Mouse (Mus musculus): ENCODE data around the gene Npas3.

The Npas3 gene

DNA sequence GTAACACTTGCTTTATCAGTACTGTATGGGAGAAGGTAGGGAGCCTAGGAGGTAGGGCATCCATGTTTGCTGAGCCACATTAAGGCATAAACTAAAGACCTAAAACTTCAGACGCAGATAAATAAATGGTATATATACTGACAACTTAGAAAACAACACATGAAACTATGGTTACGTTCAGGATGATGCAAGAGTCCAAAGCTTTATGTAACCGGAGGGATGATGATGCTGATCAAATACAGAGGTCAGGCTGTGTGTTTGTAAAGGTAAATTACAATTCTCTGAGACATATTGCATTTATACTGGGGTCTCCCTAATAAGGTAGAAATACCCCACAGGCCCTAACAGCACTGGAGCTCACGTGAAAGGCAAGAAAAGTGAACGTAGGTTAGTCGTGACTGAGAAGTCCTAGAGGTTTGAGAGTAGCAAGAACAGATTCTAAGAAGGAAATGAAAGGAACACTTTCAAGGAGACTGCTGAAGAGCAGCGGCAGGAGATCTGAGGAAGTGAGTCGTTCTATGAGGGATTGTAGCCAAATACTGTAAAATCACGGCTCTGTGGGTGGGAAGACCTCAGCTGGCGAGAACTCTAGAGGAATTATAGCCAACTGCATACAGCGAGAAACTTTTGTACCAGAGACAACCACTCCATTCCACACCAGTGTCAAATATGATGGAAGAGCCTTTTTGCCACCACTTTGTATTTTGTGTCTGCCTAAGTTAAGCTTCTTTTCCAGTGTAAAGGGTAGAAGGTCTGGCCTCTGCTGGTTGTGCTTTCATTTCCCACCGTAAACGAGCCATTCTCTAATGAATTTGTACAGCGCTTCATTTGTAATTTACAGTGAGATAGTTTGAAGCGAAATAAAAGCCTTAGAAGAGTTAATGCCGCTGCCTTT is 49.7 kb downstream of the Npas3 start:
- DNase-seq, result no peak

GRCm38 (mm10) chr12:53300964-53301363 is 52.5 kb downstream of the Npas3 start:
- DNase-seq, result peak; percentile 10

GRCm38 (mm10) chr12:53302129-53302528 is 53.7 kb downstream of the Npas3 start:
- no peak for DNase-seq

DNA sequence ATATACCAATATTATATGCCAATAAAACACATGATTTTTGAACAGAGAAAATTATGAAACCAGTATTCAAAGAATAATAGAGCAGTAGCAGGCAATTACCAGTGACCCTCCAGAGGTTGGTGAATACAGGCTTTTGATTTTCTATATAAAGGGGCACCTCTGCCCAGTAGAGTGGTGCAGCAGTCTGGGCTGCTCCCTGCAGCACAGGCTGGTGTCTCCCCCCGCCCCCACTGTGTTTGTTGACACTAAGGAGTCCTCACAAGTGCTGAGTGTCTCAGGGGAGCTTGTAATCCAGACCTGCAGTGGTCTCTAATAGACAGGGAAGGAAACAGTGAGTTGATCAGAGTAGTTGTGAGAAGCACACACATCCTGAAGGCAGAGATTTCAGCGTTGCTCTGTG is 68.2 kb downstream of the Npas3 start:
- no peak for DNase-seq

GRCm38 (mm10) chr12:53317801-53318200 is 69.3 kb downstream of the Npas3 start:
- DNase-seq, result no peak

DNA sequence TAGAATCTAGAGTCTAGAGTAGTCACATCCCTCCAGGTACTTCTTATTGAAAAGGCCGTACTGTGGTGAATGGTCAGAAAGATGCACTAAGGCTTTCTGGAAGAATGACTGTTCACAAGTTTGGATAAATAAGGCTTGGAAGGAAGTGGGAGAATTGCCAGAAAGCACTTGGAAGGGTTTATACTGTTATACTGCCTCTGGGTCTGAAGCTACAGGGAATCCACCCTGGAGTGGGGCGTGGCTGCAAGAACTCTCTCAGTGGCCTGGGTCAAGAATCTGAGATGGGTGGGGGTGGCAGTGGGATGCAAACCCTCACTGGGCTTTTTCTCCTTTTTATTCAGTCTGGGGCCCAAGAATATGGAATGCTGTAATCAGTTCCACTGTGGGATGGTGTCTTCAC is 72.0 kb downstream of the Npas3 start:
- DNase-seq, result no peak

DNA sequence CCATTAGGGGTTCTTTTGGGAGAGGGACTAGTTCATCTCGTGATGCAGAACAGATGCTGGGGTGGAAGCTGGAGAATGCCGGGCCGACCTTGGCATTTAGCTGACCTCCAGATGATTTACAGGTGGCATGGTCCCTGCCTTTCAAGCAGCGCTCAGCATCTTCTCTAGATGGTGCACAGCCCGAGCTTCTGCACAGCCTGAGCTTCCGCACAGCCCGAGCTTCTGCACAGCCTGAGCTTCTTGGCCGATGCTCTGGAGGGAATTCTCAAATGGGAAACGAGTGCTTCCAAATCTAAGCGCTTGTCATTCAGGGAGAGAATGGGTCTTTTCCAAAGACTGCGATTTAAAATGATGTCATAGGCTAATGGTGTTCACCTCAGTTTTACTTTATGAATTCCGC is 72.5 kb downstream of the Npas3 start:
- DNase-seq, result no peak

DNA sequence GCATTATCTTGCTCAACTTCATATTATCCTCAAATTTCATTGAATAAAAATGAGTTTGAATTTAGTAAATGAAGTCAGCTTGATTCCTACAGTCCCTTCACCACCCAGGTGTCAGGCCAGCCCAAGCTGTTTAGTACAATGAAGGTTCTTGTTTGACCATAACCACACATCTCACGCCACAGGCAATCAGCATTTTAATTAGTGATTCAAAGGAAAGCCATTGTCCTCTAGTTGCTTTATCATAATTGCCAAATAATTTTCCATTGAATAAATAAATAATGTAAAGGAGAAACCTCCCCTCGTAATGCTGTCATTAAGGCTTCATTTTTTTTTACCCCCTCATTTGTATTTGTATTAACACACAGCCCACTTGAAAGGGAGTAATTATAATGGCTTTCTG is 73.5 kb downstream of the Npas3 start:
- no peak for DNase-seq

DNA sequence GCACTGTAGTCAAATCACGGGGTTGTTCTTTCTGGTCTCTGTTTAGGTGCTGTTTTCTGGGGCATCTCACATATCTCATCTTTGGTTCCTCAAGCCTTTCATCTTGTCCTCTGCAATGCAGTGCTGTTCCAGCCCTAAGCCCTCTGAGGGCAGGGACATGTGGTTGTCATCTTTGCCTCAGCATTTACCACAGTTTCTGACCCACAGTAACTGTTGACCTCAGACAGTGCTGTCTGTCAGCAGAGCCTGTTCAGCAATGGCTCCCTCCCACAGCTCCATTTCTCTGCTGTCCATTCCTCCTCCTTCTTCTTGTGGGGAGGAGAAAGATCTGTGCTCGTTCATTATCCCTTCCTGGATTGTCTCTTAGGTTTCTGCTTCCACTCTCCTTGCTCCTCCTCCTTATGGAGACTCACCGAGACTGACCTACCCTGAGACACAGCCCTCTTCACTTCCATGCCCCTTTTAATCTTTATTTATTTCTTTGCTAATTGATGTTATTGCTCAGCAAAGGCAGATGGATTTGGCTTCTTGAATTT is 79.2 kb downstream of the Npas3 start:
- DNase-seq, result no peak

GRCm38 (mm10) chr12:53328257-53328736 is 79.8 kb downstream of the Npas3 start:
- DNase-seq, result peak; percentile 2

DNA sequence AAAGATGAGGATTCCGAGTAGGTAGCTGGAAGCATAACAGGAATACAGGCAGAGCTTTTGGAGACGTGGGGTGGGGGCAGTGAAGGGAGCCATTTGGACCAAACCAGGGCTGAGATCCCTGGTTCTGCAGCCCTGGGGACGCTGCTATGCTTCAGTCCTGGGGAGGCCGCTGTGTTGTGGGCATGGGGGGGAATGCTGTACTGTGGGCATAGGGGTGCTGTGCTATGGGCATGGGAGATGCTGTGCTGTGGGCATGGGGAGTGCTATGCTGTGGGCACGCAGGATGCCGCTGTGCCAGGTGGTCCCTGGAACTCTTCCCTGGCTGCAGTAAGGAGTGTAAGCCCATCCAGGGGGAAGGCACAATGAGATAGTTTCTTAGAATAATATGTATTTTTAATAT is 81.7 kb downstream of the Npas3 start:
- DNase-seq, result no peak

DNA sequence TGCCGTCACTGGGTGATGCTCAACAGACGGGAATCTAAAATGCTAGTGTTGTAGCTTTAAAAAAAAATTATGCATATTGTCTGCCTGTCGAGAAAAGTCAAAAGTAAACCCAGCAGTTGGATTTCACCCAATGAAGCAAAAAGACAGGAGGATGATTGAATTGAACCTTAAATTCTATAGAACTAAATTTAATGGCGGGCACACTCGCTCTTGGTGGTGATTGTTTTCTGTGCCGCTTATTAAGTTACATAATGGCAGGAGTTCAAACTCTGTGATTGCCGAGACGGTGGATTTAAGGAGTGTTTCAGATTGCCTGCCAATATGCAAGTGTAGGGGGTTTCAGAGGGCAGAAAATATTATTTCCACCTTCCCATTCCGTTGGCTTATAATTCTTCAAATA is 82.9 kb downstream of the Npas3 start:
- DNase-seq, result no peak

- no peak for DNase-seq
Measured at GRCm38 (mm10) chr12:53331800-53332199, 83.3 kb downstream of the Npas3 start.

GRCm38 (mm10) chr12:53333251-53333650 is 84.8 kb downstream of the Npas3 start:
- DNase-seq, result no peak

DNA sequence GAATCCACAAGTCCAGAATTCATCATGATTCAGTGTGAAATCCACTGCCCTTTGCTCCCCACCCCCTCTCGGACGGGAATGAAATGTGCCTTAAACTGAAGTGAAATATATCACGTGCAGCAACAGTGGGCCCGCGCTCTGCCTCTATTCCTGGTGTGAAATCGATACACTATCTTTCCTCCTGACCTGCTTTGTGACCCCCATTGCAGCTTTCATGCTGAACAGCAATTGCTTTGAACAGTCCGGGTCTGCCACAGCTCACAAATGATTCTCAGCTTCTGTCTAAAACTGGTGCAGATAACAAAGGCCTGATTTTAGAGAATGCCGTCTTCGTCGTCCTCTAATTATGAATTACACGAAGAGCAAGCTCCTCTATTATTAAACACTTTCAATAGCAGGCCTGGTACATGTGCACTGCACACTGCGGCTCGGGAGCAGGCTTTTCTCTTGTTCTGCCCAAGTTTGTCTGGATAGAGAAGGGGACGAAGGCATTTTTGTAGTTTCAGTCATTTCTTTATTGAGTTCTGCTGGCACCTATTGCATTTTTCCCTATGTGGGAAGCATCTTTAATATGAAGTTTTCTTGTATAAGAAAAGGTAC is 90.0 kb downstream of the Npas3 start:
- DNase-seq, result no peak

DNA sequence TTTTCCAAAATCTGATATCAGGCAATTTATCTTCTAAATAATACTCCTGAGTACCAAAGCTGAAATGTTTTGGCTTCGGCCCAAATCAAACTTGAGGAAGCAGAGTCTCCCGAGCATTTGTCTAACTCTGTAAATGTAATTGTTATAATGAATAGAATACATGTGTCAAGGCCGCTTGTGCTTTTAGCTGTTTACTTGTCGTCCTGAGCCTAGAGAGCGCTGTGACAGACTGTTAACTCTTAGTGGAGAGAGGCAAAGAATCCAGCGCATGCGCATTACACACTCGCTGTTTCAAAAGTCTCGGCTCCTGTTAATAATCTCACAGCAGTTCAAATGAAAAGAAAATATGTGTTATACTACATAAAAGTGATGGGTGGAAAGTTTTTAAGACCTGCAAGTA is 94.3 kb downstream of the Npas3 start:
- no peak for DNase-seq

- DNase-seq, result no peak
Measured at GRCm38 (mm10) chr12:53351860-53352259, 103.4 kb downstream of the Npas3 start.

DNA sequence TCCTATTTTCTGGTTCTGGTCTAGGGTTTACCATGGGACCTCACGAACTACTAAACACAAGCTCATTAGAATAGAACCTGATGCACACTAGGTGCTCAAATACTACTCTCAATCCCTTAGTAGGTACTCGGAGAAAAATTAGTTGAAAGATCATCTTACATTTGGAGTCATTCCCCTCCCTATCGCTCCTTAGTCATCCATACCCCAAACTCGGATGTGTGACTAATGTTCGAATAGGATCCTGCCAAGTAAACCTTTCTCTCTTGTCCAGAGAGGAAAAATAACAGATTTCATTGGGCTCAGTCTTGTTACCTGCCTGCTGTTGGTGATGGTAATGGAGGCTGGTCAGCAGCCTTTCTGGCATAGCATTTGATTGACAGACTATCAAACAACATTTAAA is 117.3 kb downstream of the Npas3 start:
- no peak for DNase-seq

DNA sequence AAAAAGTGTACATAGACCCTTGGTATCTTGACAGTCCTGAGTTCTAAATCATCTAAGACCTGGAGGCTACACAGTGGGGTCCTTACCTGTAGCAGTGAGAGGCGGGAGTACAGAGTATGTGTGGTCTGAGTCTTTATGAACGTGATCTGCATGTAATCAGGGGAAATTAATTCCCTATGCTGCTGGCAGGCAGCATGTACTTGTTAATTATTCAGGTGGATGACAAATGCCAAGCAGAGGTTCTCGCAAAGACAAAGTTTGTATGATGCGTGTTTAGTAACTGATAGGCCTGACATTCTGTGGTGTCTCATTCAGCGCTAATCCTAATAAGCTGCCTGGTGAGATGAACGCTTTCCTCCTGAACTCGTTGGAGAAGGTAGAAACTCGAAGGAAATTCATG is 136.4 kb downstream of the Npas3 start:
- DNase-seq, result no peak

DNA sequence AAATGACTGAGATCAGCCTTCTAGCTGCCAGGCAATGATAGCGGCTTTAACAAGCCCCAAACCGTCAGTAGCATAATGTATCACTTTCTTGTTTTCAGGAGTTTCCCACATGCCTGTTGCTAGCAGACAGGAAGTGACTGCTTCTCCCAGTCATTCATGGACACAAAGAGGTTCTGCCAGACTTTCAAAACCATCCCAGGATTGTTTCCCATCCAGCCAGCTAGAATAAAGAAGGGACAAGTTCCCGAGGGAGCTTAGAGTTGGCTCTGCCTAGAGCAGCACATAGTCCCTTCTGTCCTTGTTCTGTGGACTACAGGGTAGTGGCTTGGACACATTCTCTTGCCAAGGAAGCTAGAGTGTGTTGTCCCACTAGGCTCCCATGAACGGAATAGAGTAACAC is 157.4 kb downstream of the Npas3 start:
- no peak for DNase-seq

DNA sequence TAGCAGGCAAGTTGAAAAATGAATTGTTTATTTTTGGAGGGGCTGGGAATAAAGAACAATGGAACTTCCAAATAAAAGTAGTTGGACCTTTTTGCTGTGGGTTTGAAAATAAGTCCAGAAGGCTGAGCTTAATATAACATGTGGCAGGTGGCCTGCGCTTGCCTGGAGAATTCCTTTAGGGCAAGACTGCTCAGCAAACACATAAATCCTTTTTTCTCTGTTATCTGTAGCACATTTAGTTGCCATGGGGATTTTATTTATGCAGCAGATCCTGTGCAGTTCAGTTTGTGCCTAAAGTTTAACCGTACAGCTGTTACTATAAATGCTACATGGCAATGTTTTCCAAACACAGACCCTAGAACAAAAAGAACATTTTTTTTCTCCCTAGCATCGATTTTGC is 159.3 kb downstream of the Npas3 start:
- DNase-seq, result no peak

DNA sequence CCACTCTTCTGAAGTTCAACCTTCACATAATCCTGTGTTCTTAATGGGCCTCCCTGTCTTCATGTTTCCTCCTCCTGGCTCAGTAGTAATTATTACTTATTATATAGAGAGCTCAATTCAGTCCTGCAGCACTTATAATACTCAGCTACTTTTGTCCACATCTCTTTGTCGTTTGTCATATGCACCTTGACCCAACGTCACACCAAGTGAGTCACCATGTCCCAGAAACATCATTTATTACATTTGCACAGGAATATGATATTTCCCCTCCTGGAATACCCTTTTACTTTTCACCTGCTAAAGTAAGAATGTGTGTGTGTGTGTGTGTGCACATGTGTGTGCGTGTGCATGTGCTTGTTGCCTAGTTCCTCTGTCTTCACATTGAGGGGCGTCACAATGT is 161.2 kb downstream of the Npas3 start:
- no peak for DNase-seq

GRCm38 (mm10) chr12:53410647-53411046 is 162.2 kb downstream of the Npas3 start:
- no peak for DNase-seq

DNA sequence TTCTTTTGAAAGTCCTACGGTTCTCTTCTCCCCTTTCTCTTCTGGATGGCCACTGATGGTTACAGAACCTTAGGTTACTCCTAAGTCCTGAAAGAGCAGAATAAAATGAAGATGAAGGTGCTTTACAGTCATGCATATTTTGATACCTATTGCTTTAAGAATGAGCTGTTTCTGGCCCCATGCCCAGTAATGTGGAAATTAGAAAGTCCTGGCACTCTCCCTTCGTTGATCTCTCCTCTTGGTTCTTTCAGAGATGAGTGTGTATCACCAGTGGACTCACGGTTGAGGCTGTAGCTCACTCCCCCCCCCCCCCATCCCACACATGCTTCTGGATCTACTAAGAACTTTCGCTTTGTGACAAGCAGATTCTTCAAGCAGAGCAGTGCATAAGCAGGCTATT is 167.6 kb downstream of the Npas3 start:
- DNase-seq, result peak; percentile 1

Measured in lung, postnatal 36 days (tissue).